Mouse (Mus musculus) adrenal gland, adult 18-20 months (tissue): ENCODE results near the gene Gm8011. TPM values are rescaled to one million over a fixed set of nuclear protein-coding genes. Genes with fewer than 3 reads are reported as not detected.
"Not testable (repeated sequence)": the region's sequence is repeated elsewhere in the genome, so short reads cannot be mapped to it uniquely, and the experiment has no call there.

ENCODE experiments used
- DNase-seq, 2 experiments: peaks; one replicate each; pipeline ENCODE4 v3.0.0; 2021 to 2022; ENCODE audit warnings: low spot score in 2 of 2
- long read RNA-seq, 2 experiments: library from polyadenylated mRNA; stranded (forward); transcript quantifications; one replicate each; pipeline ENCODE4 v2.0.0; 2021
- total RNA-seq, 2 experiments: library from RNA; stranded (reverse); gene quantifications; 1 replicate in 1 of 2; 2 replicates in 1 of 2; pipeline ENCODE4 v1.2.3; 2021

The Gm8011 gene
- not detected for total RNA-seq
- long read RNA-seq, experiment 1, result 0 reads
- long read RNA-seq, experiment 2, result 0 reads

DNA sequence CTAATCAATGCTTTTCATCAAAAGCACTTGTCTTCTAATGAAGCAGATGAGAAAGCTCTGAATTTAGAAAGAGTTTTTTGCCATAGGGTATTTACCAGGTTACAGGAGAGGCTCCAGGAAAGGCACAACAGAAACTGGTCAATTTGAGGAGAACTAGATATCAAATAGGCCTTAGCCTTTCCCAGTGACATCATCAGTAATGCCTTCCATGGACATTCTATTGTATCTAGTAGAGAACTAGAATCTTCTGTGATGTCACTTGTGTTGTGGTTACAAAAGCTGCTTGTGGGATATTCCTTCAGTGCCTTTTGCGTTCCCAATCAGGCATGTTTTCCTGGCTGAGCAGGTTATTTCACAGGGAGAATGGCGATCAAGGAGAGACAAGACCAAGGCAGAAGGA lies at the start of gene Gm8011:
Gene Gm8011 (plus strand): TSS at position 301 of the 400 bp plus-strand sequence.
- DNase-seq, result not testable (repeated sequence)

DNA sequence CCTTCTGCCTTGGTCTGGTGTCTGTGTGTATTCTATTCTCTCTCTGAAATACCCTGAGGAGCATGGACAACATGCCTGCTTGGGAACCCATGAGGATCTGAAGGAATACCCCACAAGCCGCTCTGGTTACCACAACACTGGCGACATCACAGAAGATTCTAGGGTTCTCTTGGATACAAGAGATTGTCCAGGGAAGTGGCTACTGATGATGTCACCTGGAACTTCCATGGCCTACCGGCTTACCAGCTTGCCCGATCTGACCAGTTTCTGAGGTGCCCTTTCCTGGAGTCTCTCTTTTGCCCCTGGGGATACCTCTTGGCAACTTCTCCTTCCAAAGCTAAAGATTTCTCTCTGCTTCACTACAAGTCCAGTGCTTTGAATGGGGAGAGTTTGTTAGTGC lies 24.1 kb upstream of the Gm8011 start, which contains the start of gene Gm8005:
Gene Gm8005 (minus strand): TSS at position 101 of the 400 bp plus-strand sequence.
- not testable (repeated sequence) for DNase-seq

DNA sequence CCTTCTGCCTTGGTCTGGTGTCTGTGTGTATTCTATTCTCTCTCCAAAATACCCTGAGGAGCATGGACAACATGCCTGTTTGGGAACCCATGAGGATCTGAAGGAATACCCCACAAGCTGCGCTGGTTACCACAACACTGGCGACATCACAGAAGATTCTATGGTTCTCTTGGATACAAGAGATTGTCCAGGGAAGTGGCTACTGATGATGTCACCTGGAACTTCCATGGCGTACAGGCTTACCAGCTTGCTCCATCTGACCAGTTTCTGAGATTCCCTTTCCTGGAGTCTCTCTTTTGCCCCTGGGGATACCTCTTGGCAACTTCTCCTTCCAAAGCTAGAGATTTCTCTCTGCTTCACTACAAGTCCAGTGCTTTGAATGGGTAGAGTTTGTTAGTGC lies 38.6 kb downstream of the Gm8011 start, which contains the start of gene Gm8020:
Gene Gm8020 (minus strand): TSS at position 101 of the 400 bp plus-strand sequence.
- DNase-seq, result not testable (repeated sequence)

Other genes with a start within 250 kb of the Gm8011 start
- not detected for gene Gm17026, start 203.8 kb upstream of the Gm8011 start, total RNA-seq
- gene Gm9611, start 166.5 kb upstream of the Gm8011 start, total RNA-seq, result not detected
- not detected for gene Gm7995, start 153.7 kb upstream of the Gm8011 start, total RNA-seq
- not detected for gene Gm8005, start 24.2 kb upstream of the Gm8011 start, total RNA-seq
- not detected for gene Gm8020, start 38.5 kb downstream of the Gm8011 start, total RNA-seq
- gene Gm8024, start 60.4 kb downstream of the Gm8011 start, total RNA-seq, result not detected
- gene Gm17124, start 136.0 kb downstream of the Gm8011 start, total RNA-seq, result not detected
- gene Gm3633, start 178.0 kb downstream of the Gm8011 start, total RNA-seq, result not detected
- not detected for gene Gm10378, start 192.1 kb downstream of the Gm8011 start, total RNA-seq